Mouse (Mus musculus): ENCODE measurements at regions not wholly inside any gene's neighbourhood (a gene's known extent, or its start where the extent isn't known, plus 50 kb on each side); places are given as distances from the start of the nearest gene placed in this dataset.

- TF ChIP-seq HCFC1 (IDR thresholded peaks at IDR 0.05; ENCODE audit: low read depth, low read length) (no peak), UBTF (IDR thresholded peaks at IDR 0.05; ENCODE audit: low read depth, low read length) (no peak), POLR2A (IDR thresholded peaks at IDR 0.05; ENCODE audit: low read depth, low read length) (no peak), CTCF (conservative IDR thresholded peaks at IDR 0.05 in 1 of 2, IDR thresholded peaks at IDR 0.05 in 1 of 2; ENCODE audit: low read depth in 2 of 2, low read length in 2 of 2) (no peak)
Measured at GRCm38 (mm10) chr3:19451022-19451421, 177.5 kb downstream of the 1700064H15Rik start.
